Mouse (Mus musculus) liver, postnatal 0 days (tissue): Measurements from ENCODE around the gene Fbxo33.

Source experiments
- CTCF ChIP-seq: sonication (generic); IDR thresholded peaks from 2 replicates; pipeline ENCODE4 v1.5.1; 2016; ENCODE audit warnings: antibody characterized with exemption, low read depth
- EP300 ChIP-seq: IDR thresholded peaks from 2 replicates; pipeline ENCODE4 v1.6.1; 2016; ENCODE audit warnings: antibody characterized with exemption, low read depth, mild to moderate bottlenecking

- TF ChIP-seq CTCF (no peak), EP300 (no peak)
These were observed 14.0 kb downstream of the Fbxo33 start for GRCm38 (mm10) chr12:59205571-59205970.
